Mouse (Mus musculus): ENCODE measurements around the gene Acat1.

The Acat1 gene

DNA sequence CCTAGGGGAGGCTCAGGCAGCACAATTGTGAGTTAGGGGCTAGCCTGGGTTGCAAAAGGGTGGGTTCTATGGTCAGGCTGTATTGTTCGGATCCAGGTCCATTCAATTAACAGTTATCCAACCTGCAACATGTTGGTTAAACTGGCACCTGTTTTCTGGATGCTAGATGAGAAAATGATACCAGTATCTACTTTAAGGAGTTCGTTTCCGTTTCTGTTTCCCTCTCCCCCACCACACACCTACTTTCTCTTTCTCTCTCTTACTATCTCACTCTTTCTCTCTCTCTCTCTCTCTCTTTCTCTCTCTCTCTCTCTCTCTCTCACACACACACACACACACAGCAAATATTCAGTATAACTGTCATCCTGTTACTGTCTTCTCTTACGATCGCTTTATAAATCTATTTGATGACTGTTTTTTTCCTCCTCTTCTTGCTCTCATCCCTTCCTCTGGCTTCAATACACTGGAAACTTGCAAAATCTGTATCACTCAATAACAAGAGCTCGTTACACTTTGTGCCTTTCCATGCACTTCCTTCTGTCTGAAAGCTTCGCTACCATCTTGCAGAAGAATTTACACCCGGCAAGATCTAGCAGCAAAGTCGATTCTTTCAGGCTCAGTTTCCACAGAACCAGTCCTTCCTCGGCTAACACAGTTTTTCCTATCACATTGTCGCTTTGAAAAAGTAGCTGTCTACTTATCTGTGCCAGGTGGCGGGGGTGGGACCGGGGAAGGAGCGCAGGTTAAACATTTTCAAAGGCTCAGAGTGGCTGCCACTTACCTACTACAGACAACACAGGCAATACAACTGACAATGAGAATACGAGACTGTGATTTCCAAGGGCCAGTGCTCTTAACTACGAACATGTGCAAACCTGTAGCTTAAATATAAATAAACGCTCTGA, 74.5 kb downstream of the Acat1 start:
- no peak for DNase-seq (ENCODE audit: low read depth, low spot score)

Data from skeletal muscle tissue, adult 2 months (tissue).